Mouse (Mus musculus) cerebellum, postnatal 10 days (tissue): ENCODE data around the gene Gm29644.
"Not testable (repeated sequence)": the region's sequence is repeated elsewhere in the genome, so short reads cannot be mapped to it uniquely, and the experiment has no call there.

Experiments used
- DNase-seq, 2 experiments: peaks; one replicate each; pipeline ENCODE4 v3.0.0; 2021; ENCODE audit warnings: mixed read lengths in 2 of 2

Gm29644 gene

GRCm38 (mm10) chrY:70303187-70303586, at the start of gene Gm29644, which contains the start of gene Gm29423:
Gm29644 (minus strand) TSS chrY:70303343.
Gm29423 (minus strand) TSS chrY:70303287.
- not testable (repeated sequence) for DNase-seq

- not testable (repeated sequence) for DNase-seq
Measured at GRCm38 (mm10) chrY:70273542-70273941, 29.6 kb downstream of the Gm29644 start, which contains the start of gene Gm21118. Gm21118 (minus strand) TSS chrY:70273642.
